Mouse (Mus musculus) layer of hippocampus, postnatal 25 days (tissue): ENCODE data around the gene D830030K20Rik. TPM values are rescaled to one million over a fixed set of nuclear protein-coding genes. Genes with fewer than 3 reads are reported as not detected.
"Not testable (repeated sequence)": the region's sequence is repeated elsewhere in the genome, so short reads cannot be mapped to it uniquely, and the experiment has no call there.

ENCODE experiments used
- DNase-seq, 2 experiments: peaks; one replicate each; pipeline ENCODE4 v3.0.0; 2022; ENCODE audit warnings: mixed read lengths in 2 of 2, low spot score in 1 of 2; ENCODE audit errors: extremely low spot score in 1 of 2
- total RNA-seq, 2 experiments: library from RNA; stranded (reverse); gene quantifications; 2 replicates each; pipeline ENCODE4 v1.2.3; 2021

D830030K20Rik gene
- 1 to 10 TPM; 4.4 to 5.5 TPM for total RNA-seq

GRCm38 (mm10) chr14:3208272-3209152, at the start of gene D830030K20Rik:
TSS of gene D830030K20Rik (plus strand) at chr14:3208488.
- DNase-seq = not testable (repeated sequence)

GRCm38 (mm10) chr14:3187955-3188354, 20.3 kb upstream of the D830030K20Rik start, which contains the start of gene Gm5795:
TSS of gene Gm5795 (plus strand) at chr14:3188255.
- not testable (repeated sequence) for DNase-seq

GRCm38 (mm10) chr14:3209367-3209766, 1.1 kb downstream of the D830030K20Rik start:
- peak; percentile 6 to 16 for DNase-seq

GRCm38 (mm10) chr14:3262531-3262930, 54.2 kb downstream of the D830030K20Rik start:
- DNase-seq = not testable (repeated sequence)

Other genes with a start within 250 kb of the D830030K20Rik start
- gene Gm2888, start 178.5 kb upstream of the D830030K20Rik start, total RNA-seq = not detected
- under 1 TPM; 0.26 to 0.89 TPM for gene Gm2897, start 159.2 kb upstream of the D830030K20Rik start, total RNA-seq
- not detected for gene Gm10340, start 74.5 kb upstream of the D830030K20Rik start, total RNA-seq
- gene Gm5795, start 20.2 kb upstream of the D830030K20Rik start, total RNA-seq = not detected
- gene Gm2956, start 124.1 kb downstream of the D830030K20Rik start, total RNA-seq = under 1 TPM in 1 of 2 experiments, not detected in 1; 0.57 TPM
- not detected for gene Gm10413, start 186.6 kb downstream of the D830030K20Rik start, total RNA-seq
- 1 to 10 TPM; 2.9 to 3.0 TPM for gene Gm10409, start 204.1 kb downstream of the D830030K20Rik start, total RNA-seq
- gene Gm3005, start 219.6 kb downstream of the D830030K20Rik start, total RNA-seq = 1 to 10 TPM; 1.1 to 1.8 TPM
- gene Gm10408, start 240.9 kb downstream of the D830030K20Rik start, total RNA-seq = not detected